Mouse (Mus musculus) forebrain, embryonic 16.5 days (tissue): ENCODE results near the gene Sema3a. TPM values are rescaled to one million over a fixed set of nuclear protein-coding genes. Genes with fewer than 3 reads are reported as not detected.

Experiments
- ATAC-seq: fragments of 200-750 bp; cut with Nextera tagmentation; 2 replicates; pipeline ENCODE4 v1.8.0; 2017; ENCODE audit warnings: mild to moderate bottlenecking, moderate library complexity
- H3K27ac ChIP-seq: fragments of 300-500 bp; sonication (generic); 2 replicates; pipeline ENCODE4 v1.5.1; 2014; ENCODE audit warnings: low read length, control low read depth
- H3K27me3 ChIP-seq: fragments of 300-500 bp; sonication (generic); replicated peaks from 2 replicates; pipeline ENCODE4 v1.6.1; 2014; ENCODE audit warnings: low read length; ENCODE audit not compliant: control insufficient read depth, insufficient read depth
- H3K36me3 ChIP-seq: fragments of 300-500 bp; sonication (generic); 2 replicates; pipeline ENCODE4 v1.6.1; 2014; ENCODE audit not compliant: control insufficient read depth, insufficient read depth
- H3K4me1 ChIP-seq: fragments of 300-500 bp; sonication (generic); replicated peaks from 2 replicates; pipeline ENCODE4 v1.6.1; 2014; ENCODE audit warnings: low read length; ENCODE audit not compliant: control insufficient read depth, insufficient read depth
- H3K4me2 ChIP-seq: fragments of 300-500 bp; sonication (generic); 2 replicates; pipeline ENCODE4 v1.6.1; 2014; ENCODE audit warnings: mild to moderate bottlenecking, low read length, control low read depth
- H3K4me3 ChIP-seq: fragments of 300-500 bp; sonication (generic); replicated peaks from 2 replicates; pipeline ENCODE4 v1.5.1; 2014; ENCODE audit warnings: mild to moderate bottlenecking, low read length, control low read depth
- H3K9ac ChIP-seq: fragments of 300-500 bp; sonication (generic); replicated peaks from 2 replicates; pipeline ENCODE4 v1.6.1; 2014; ENCODE audit warnings: low read depth, low read length, control low read depth
- H3K9me3 ChIP-seq: fragments of 300-500 bp; sonication (generic); 2 replicates; pipeline ENCODE4 v1.6.1; 2016; ENCODE audit warnings: low read length; ENCODE audit not compliant: control insufficient read depth
- WGBS: fragments of 180-500 bp; shearing (Covaris S2); extraction: QIAGEN DNeasy Blood & Tissue Kit; methylation state at CpG from one replicate; pipeline ENCODE4 v1.1.7; 2014; 5-methylcytosine and 5-hydroxymethylcytosine counted together
- polyA plus RNA-seq: library from polyadenylated mRNA; unstranded; fragments of >200 nt; fragmentation: Nextera tagmentation; extraction: Ambion mirVana; gene quantifications from 2 replicates; pipeline ENCODE4 v1.2.1, GENCODE M21; 2015

Sema3a gene
- polyA plus RNA-seq: 22.1 and 24.9 TPM in 2 replicates

DNA sequence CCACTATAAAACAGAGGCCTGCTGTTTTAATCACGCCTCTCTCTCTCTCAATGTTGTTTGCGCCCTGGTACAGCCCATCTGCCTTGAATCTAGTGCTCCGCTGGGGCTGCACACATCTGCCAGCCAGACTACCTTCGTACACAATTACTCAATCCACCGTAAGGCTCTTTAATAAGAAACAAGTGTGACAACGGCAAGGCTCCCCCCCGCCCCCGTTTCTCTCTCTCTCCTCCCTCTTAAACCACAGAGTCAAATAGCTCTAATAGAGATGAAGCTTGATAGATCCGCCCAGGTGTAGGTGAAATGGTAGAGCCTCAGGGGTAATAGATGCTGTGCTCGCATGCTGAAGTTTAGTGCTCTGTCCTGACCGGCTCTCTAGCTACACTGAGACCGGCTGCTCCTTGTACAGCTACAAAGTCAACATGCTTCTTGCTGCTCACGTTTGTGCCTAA lies at the start of gene Sema3a:
Gene Sema3a, plus strand, starts transcription at position 174 of the 452 bp plus-strand sequence.
- H3K9me3 ChIP-seq: no peaks in the 10 kb centered on the region
- no peaks in the 10 kb centered on the region for H3K36me3 ChIP-seq
- no peak within 1 kb of the TSS for H3K27ac ChIP-seq
- H3K4me3 ChIP-seq: no peak within 1 kb of the TSS
- 48% methylated on average over 13 of the region's 13 CpGs for WGBS
- no peak within 1 kb of the TSS; the same call in 1 of the 2 replicates for H3K4me2 ChIP-seq
- no peak within 1 kb of the TSS for H3K9ac ChIP-seq
- no peaks in the 10 kb centered on the region for H3K27me3 ChIP-seq
- H3K4me1 ChIP-seq: no peaks in the 10 kb centered on the region; the same call in 1 of the 2 replicates
- peak; percentile 50; the same call in 1 of the 2 replicates for ATAC-seq

DNA sequence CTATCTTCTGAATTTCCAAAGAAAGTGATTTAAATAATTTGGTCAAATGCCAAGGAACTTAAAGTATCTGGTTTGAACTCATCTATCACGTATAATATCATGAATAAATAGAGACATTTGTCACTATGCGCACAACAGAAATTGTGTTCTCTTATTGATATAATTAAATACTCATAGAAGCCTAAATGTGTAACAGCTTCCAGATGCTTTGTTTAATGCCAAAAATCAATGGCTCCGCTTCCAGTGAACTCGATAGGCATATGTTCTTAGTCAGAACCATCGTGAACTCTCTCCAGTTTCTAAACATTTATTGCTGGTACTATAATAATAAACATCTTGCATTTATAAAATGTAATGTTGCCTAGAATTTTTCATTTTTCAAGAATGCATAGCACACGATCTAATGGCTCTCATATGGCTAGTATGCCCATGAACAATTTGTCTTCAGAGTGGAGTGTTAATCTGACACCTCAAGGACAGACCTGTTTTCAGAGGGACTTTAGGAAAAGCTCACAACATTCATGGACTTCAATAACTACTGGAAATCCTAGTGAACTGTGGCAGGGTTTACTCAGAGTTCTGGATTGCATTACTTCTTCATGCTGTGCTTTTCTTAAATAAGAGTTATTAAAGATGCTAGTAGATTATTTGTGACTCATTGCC lies 40.3 kb upstream of the Sema3a start:
- WGBS: 73% methylated on average over 6 of the region's 6 CpGs

DNA sequence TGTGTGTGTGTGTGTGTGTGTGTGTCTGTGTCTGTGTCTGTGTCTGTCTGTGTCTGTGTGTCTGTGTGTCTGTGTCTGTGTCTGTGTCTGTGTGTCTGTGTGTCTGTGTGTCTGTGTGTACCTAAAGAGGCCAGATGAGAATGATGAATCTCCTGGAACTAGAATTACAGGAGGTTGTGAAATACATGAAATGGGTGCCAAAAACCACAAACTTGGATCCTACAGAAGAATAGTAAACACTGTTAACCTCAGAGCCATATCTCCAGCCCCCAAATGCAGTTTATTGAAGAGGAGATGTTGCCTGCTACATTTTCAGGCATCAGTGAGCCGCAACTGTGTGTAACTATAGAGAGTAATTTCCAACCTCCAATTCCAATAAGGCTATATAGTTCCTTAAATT lies 34.8 kb upstream of the Sema3a start:
- no peak overlapping the region for H3K4me2 ChIP-seq
- no peak overlapping the region for H3K9ac ChIP-seq
- 98% methylated on average over 1 of the region's 1 CpGs for WGBS

More for the DNA sequence above, 40.3 kb upstream of the Sema3a start:
- no peak overlapping the region for H3K4me3 ChIP-seq
- H3K27me3 ChIP-seq: no peaks in the 10 kb centered on the region
- H3K9ac ChIP-seq: no peak overlapping the region
- H3K9me3 ChIP-seq: no peaks in the 10 kb centered on the region
- no peak overlapping the region for H3K4me2 ChIP-seq
- no peak overlapping the region for H3K27ac ChIP-seq
- no peaks in the 10 kb centered on the region for H3K36me3 ChIP-seq
- H3K4me1 ChIP-seq: no peaks in the 10 kb centered on the region
- ATAC-seq: no peak

DNA sequence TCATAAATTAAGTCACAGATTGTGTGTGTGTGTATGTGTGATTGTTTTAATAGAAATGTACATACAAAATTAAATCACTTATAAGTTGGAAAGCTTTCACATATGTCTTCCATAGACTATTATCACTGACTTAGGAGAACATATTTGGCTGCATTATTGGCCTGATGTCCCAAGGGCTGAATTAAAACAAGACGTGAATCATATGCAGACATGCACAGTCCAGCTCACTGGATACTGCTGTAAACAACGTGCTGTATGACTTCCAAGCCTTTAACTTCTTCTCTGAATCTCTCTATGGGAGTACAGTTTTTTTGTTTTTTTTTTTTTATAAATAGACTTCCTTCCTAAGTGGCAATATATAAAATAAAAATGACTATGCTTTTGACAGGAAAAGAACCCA lies 15.7 kb upstream of the Sema3a start:
- no peaks in the 10 kb centered on the region for H3K36me3 ChIP-seq
- H3K4me1 ChIP-seq: no peaks in the 10 kb centered on the region
- no peak overlapping the region for H3K4me2 ChIP-seq
- no peak overlapping the region for H3K4me3 ChIP-seq
- WGBS: 86% methylated on average over 2 of the region's 2 CpGs
- no peak for ATAC-seq
- H3K27me3 ChIP-seq: no peaks in the 10 kb centered on the region
- H3K9me3 ChIP-seq: no peaks in the 10 kb centered on the region
- H3K27ac ChIP-seq: no peak overlapping the region
- H3K9ac ChIP-seq: no peak overlapping the region

More for the DNA sequence above, 34.8 kb upstream of the Sema3a start:
- no peak overlapping the region for H3K4me3 ChIP-seq
- no peak for ATAC-seq
- no peaks in the 10 kb centered on the region for H3K27me3 ChIP-seq
- H3K27ac ChIP-seq: no peak overlapping the region
- H3K4me1 ChIP-seq: no peaks in the 10 kb centered on the region
- no peaks in the 10 kb centered on the region for H3K36me3 ChIP-seq
- no peaks in the 10 kb centered on the region for H3K9me3 ChIP-seq

DNA sequence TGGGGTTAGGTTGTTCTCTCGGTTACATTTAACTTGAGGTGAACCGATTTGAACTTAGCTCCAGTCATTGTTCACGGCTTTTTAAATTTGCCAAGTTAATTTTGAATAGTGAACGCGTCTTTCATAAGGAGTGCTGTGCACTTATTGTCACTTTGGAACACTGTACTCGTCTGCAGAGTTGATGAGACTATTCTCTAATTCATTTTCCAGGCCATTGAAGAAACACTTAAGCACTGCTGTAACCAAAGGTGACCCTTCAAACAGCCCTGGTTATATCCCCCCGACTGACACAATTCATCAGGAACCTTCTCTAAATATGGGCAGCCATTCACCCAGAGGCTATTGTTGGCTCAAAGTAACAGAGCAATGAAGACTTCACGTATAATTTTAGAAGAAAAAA lies 8.0 kb upstream of the Sema3a start:
- H3K9ac ChIP-seq: no peak overlapping the region
- H3K9me3 ChIP-seq: no peaks in the 10 kb centered on the region
- no peak overlapping the region for H3K4me3 ChIP-seq
- 33% methylated on average over 8 of the region's 8 CpGs for WGBS
- H3K27me3 ChIP-seq: no peaks in the 10 kb centered on the region
- no peak overlapping the region for H3K4me2 ChIP-seq
- no peaks in the 10 kb centered on the region for H3K4me1 ChIP-seq
- no peaks in the 10 kb centered on the region for H3K36me3 ChIP-seq
- no peak overlapping the region for H3K27ac ChIP-seq
- ATAC-seq: no peak

DNA sequence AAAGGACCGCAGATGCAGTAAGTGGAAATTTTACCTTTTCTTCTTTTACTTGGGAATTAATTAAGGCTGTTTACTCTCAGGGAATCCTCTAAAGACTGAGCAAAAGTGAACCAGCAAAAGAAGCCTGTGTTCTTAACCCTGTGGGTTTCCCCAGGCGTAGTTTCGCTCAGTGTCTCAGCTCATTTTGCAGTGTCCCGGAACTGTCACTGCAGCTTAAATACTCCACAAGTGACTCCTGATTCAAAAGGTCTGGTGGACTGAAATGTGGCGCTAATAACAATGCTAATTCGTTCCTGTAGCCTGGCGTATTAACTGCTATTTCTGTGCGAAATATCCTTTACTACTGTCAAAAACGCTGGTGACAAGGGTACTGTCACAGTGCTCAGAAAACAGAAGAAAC lies 543 bp downstream of the Sema3a start:
- Histone ChIP-seq H3K9me3 (no peaks in the 10 kb centered on the region), H3K27me3 (no peaks in the 10 kb centered on the region), H3K4me2 (no peak overlapping the region), H3K36me3 (no peaks in the 10 kb centered on the region), H3K27ac (no peak overlapping the region), H3K4me1 (no peaks in the 10 kb centered on the region; the same call in 1 of the 2 replicates), H3K9ac (no peak overlapping the region), H3K4me3 (no peak overlapping the region)
- 54% methylated on average over 9 of the region's 9 CpGs for WGBS
- no peak for ATAC-seq

DNA sequence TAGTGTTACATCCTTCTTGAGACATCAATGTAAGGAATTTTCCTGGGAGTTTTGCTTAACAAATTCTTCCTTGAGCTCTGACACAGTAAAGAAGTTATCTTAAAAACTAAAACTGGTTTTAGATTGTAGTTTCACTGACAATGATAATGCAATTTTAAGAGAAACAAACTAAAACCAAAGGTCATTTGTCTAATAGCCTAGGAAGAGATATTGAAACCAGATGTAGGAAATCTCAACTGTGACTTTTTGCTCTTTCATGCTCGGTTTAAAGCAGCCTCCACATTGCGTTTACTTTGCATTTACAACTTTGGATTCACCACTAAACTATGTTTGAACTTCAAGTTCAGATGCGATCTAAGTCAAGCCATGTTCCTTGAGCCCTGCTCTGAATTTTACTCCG lies 982 bp downstream of the Sema3a start:
- Histone ChIP-seq H3K9me3 (no peaks in the 10 kb centered on the region), H3K4me1 (no peaks in the 10 kb centered on the region; the same call in 1 of the 2 replicates), H3K9ac (no peak overlapping the region), H3K36me3 (no peaks in the 10 kb centered on the region), H3K4me2 (no peak overlapping the region), H3K27me3 (no peaks in the 10 kb centered on the region), H3K4me3 (no peak overlapping the region), H3K27ac (no peak overlapping the region)
- no peak for ATAC-seq
- WGBS: 88% methylated on average over 4 of the region's 4 CpGs

DNA sequence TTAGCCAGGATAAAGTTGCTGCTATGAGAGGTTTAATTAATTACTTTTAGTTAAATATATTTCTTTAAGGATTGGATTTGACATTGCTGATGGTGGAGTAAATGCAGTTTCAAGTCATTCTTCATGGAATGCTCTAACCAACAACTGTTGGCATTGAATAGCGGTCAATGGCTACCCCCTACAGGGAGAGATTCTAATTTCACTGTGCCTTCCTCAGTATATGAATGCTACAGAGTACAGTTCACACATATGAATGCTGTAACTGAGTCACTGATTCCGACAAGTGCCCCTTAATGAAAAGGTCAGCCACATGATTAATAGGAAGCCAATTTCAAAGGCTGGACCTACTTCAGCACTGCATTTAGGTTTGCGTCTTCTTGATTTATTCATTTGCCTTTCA lies 1.9 kb downstream of the Sema3a start:
- H3K36me3 ChIP-seq: no peaks in the 10 kb centered on the region

DNA sequence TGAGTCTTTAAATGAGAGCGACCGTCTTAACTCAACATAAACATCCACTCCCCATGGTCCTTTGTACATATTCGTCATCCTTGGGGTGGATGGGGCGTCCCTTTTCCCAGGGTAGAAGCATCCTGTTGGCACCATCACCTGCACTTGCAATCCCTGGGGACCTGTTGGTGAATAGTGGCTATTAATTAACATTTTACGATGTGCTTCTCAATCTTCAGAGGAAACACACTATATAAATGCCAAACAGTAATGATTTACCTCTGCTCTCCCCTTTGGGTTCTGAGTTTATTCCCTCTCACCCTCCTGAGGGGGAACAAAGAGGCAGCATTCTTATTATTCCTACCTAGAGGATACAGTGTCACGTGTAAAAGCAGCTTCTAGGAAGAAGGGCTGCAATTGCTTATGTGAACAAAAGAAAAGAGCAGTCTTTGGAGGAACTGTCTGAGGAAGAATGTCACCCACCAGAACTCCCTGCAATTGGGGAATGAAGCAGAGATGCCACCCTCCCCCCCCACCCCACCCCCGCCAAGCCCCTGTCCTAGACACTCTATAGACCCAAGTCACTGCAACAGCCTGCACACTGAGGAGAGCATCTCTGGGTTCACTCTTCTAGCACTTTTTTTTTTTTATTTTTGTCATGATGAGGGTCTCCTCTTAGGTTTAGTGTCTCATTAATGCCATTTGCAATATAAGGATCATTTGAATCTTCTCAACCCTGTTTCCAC lies 19.7 kb downstream of the Sema3a start:
- no peak for ATAC-seq
- no peak overlapping the region for H3K27ac ChIP-seq
- H3K36me3 ChIP-seq: no peaks in the 10 kb centered on the region
- H3K4me1 ChIP-seq: no peaks in the 10 kb centered on the region
- H3K9me3 ChIP-seq: no peaks in the 10 kb centered on the region
- H3K27me3 ChIP-seq: no peaks in the 10 kb centered on the region
- no peak overlapping the region for H3K4me3 ChIP-seq
- no peak overlapping the region for H3K4me2 ChIP-seq
- WGBS: 74% methylated on average over 7 of the region's 7 CpGs
- no peak overlapping the region for H3K9ac ChIP-seq

More for the DNA sequence above, 1.9 kb downstream of the Sema3a start:
- 82% methylated on average over 3 of the region's 3 CpGs for WGBS
- Histone ChIP-seq H3K9ac (no peak overlapping the region), H3K4me3 (no peak overlapping the region), H3K4me2 (no peak overlapping the region), H3K27me3 (no peaks in the 10 kb centered on the region), H3K9me3 (no peaks in the 10 kb centered on the region), H3K27ac (no peak overlapping the region), H3K4me1 (no peaks in the 10 kb centered on the region; the same call in 1 of the 2 replicates)
- ATAC-seq: no peak
